Mouse (Mus musculus) testis, adult 2 months (tissue): ENCODE results near the gene Pld5.

Source experiments
- CTCF ChIP-seq: fragments of 200-500 bp; IDR thresholded peaks from 2 replicates; pipeline ENCODE4 v1.5.1; 2012; ENCODE audit warnings: low read depth, mild to moderate bottlenecking, inconsistent platforms, low read length, moderate library complexity; ENCODE audit not compliant: control insufficient read depth, insufficient read depth, insufficient replicate concordance
- POLR2A ChIP-seq: fragments of 200-500 bp; IDR thresholded peaks from 2 replicates; pipeline ENCODE4 v1.6.1; 2012; ENCODE audit warnings: low read depth, mild to moderate bottlenecking, inconsistent platforms, low read length, moderate library complexity; ENCODE audit not compliant: control insufficient read depth

DNA sequence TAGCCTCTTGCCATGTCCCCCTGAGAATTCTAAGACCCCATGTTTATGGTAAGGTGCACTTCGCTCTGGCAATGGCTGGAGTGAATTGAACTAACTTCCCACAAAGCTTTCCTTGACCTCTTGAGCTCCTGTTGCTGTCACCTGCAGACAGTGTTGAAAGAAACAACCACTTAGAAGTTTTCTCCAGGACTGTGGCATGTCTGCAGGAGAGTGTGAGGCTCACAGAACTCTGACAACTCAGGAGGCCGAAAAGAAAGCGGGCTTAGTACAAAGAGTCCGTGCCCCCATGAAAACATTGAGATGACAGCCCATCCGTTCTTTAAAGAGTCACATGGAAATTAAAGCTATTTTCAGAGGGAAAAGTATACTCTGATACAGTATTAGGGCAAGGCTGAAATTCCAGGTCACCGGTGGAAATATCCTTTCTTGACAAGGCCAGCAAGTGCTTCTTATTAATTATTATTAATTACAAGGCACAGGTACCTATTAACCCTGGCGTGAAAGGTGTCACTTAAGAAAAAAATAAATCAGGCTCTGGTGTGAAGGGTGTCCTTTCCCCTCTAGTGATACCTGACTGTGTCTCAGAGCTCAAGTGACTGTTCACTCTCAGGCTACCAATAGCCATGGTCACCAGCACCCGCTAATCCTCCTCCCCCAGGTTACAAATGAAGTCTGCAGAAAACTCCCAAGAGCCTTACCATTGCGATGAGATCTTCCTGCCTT, 62.0 kb downstream of the Pld5 start:
- TF ChIP-seq CTCF = no peak
- TF ChIP-seq POLR2A = no peak
